Mouse (Mus musculus) forebrain, postnatal 0 days (tissue): Measurements from ENCODE around the gene Syne3. TPM values are rescaled to one million over a fixed set of nuclear protein-coding genes. Genes with fewer than 3 reads are reported as not detected.
A peak's percentile ranks its signal among the peaks of the same experiment; 100 is the strongest.

Source experiments
- ATAC-seq: fragments of 200-750 bp; cut with Nextera tagmentation; 2 replicates; pipeline ENCODE4 v1.8.0; 2017; ENCODE audit warnings: mild to moderate bottlenecking, moderate library complexity
- DNase-seq: peaks from one replicate; pipeline ENCODE4 v3.0.0-alpha.2; 2015
- H3K27ac ChIP-seq: fragments of 300-500 bp; sonication (generic); 2 replicates; pipeline ENCODE4 v1.5.1; 2014; ENCODE audit warnings: low read depth, mild to moderate bottlenecking, antibody characterized with exemption, low read length, moderate library complexity, mixed read lengths
- H3K27me3 ChIP-seq: fragments of 300-500 bp; sonication (generic); 2 replicates; pipeline ENCODE4 v1.6.1; 2014; ENCODE audit warnings: mild to moderate bottlenecking, low read length, mixed read lengths; ENCODE audit not compliant: insufficient read depth
- H3K36me3 ChIP-seq: fragments of 300-500 bp; sonication (generic); 2 replicates; pipeline ENCODE4 v1.6.1; 2014; ENCODE audit warnings: mild to moderate bottlenecking, moderate library complexity; ENCODE audit not compliant: insufficient read depth
- H3K4me1 ChIP-seq: fragments of 300-500 bp; sonication (generic); 2 replicates; pipeline ENCODE4 v1.6.1; 2014; ENCODE audit warnings: antibody characterized with exemption; ENCODE audit not compliant: insufficient read depth
- H3K4me2 ChIP-seq: fragments of 300-500 bp; sonication (generic); 2 replicates; pipeline ENCODE4 v1.6.1; 2014; ENCODE audit warnings: low read depth, mild to moderate bottlenecking, moderate library complexity
- H3K4me3 ChIP-seq: fragments of 300-500 bp; sonication (generic); 2 replicates; pipeline ENCODE4 v1.5.1; 2014; ENCODE audit warnings: low read depth, low read length, mixed read lengths
- H3K9ac ChIP-seq: fragments of 300-500 bp; sonication (generic); 2 replicates; pipeline ENCODE4 v1.6.1; 2014; ENCODE audit warnings: mild to moderate bottlenecking
- H3K9me3 ChIP-seq: fragments of 300-500 bp; sonication (generic); 2 replicates; pipeline ENCODE4 v1.6.1; 2016; ENCODE audit warnings: low read length
- CTCF ChIP-seq: sonication (generic); IDR thresholded peaks from 2 replicates; pipeline ENCODE4 v1.5.1; 2016; ENCODE audit warnings: antibody characterized with exemption, control low read depth, low read depth
- WGBS: fragments of 180-500 bp; shearing (Covaris S2); extraction: QIAGEN DNeasy Blood & Tissue Kit; methylation state at CpG from one replicate; pipeline ENCODE4 v1.1.7; 2014; 5-methylcytosine and 5-hydroxymethylcytosine counted together
- polyA plus RNA-seq: library from polyadenylated mRNA; unstranded; fragments of >200 nt; fragmentation: Nextera tagmentation; extraction: Ambion mirVana; gene quantifications from 2 replicates; pipeline ENCODE4 v1.2.1, GENCODE M21; 2015
- total RNA-seq: library from RNA; depleted of rRNA; stranded (reverse); fragments of >200 nt; gene quantifications from 2 replicates; pipeline ENCODE4 v1.2.3, GENCODE M21; 2014

Syne3 gene
- total and polyA plus RNA-seq, 2 experiments from 2014 or later, result 0.54 to 1.8 TPM

DNA sequence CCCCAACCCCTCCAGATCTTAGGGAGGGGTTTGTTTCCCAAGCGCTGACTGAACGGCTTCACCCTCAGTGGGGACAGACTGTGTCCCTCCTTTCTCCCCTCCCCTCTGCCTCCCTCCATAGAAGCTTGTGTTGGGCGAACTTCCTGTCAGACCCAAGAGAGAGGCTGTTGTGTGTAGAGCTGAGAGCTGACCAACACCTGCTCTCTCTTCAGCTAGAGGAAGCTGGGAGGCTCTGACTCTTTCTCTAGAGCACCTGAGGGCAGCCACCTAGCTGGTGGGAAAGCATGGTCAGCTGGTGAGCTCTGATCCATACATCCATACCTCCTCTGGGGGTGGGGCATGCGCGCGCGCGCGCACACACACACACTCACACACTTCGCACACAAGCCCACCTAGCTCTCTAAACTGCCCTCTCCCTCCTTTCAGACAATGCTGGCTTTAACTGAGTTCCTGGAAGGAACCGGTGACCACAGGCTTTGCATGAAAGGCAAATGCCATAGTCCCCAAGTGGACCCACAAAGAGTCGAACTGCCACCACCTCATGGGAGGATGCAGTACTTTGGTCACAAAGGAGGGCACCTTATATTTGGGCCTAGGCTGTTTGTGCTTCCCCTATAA, 14.2 kb downstream of the Syne3 start:
- H3K27me3 ChIP-seq, result no peaks in the 10 kb centered on the region
- no peak for TF ChIP-seq CTCF
- H3K27ac ChIP-seq, result no peak overlapping the region
- no peak for DNase-seq
- no peak for ATAC-seq
- no peaks in the 10 kb centered on the region for H3K9me3 ChIP-seq
- no peak overlapping the region for H3K4me3 ChIP-seq
- no peak overlapping the region for H3K9ac ChIP-seq
- H3K4me2 ChIP-seq, result no peak overlapping the region
- 92% methylated on average over 12 of the region's 12 CpGs for WGBS
- H3K4me1 ChIP-seq, result no peaks in the 10 kb centered on the region
- no peaks in the 10 kb centered on the region for H3K36me3 ChIP-seq

DNA sequence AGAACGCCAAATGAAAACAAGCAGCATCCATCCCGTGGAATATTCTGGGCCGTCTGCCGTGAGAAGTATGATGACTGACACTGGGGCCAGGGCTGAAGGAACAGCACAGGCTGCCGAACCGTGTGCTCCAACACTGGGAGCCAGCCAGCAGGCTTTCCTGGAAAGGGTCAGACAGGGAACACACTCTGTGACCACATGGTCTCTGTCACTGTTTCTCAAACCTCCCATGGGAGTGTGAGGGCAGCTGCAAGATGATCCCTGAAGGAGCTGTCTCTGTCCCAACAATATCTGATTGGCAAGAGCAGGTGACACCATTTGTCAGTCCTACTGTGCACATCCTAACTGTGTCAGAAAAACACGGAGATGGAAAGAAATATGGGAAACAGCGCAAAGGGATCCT, 16.8 kb downstream of the Syne3 start:
- H3K4me2 ChIP-seq, result no peak overlapping the region
- no peak for TF ChIP-seq CTCF
- no peak overlapping the region for H3K9ac ChIP-seq
- DNase-seq (no peak), ATAC-seq (peak; percentile 29; the same call in 1 of the 2 replicates)
- WGBS, result 76% methylated on average over 8 of the region's 8 CpGs
- H3K27me3 ChIP-seq, result no peaks in the 10 kb centered on the region
- no peak overlapping the region for H3K4me3 ChIP-seq
- H3K36me3 ChIP-seq, result no peaks in the 10 kb centered on the region
- H3K27ac ChIP-seq, result no peak overlapping the region
- no peaks in the 10 kb centered on the region for H3K9me3 ChIP-seq
- no peaks in the 10 kb centered on the region for H3K4me1 ChIP-seq

DNA sequence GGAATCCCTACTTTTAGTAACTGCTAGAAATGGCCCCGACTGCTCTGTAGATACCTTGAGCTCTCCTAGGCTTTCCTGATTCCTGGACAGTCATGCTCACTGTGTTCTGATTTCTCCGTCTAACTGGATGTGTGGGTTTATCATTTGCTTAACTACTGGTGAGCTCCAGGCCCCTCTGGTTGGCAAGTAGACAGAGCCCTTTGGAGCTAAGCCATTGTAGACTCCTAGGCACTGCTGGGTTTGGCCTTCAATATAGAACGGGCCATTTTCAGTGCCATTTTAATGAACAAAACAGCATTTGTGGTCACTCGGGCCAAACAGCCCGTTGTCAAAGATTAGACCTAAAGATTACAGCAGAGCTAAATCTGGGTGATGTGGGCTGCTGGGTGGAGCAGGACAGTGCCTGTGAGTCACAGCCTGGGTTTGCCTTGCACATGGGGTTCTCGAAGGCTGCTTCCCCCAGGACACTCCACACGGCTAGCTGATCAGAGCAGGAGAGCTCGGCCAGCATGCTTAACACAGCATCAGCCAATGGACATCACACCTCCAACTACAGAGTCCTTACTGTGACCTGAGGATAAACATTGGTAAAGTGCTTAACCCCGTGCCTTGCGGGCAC, 17.4 kb downstream of the Syne3 start:
- H3K4me3 ChIP-seq, result no peak overlapping the region
- no peaks in the 10 kb centered on the region for H3K9me3 ChIP-seq
- H3K4me1 ChIP-seq, result no peaks in the 10 kb centered on the region

DNA sequence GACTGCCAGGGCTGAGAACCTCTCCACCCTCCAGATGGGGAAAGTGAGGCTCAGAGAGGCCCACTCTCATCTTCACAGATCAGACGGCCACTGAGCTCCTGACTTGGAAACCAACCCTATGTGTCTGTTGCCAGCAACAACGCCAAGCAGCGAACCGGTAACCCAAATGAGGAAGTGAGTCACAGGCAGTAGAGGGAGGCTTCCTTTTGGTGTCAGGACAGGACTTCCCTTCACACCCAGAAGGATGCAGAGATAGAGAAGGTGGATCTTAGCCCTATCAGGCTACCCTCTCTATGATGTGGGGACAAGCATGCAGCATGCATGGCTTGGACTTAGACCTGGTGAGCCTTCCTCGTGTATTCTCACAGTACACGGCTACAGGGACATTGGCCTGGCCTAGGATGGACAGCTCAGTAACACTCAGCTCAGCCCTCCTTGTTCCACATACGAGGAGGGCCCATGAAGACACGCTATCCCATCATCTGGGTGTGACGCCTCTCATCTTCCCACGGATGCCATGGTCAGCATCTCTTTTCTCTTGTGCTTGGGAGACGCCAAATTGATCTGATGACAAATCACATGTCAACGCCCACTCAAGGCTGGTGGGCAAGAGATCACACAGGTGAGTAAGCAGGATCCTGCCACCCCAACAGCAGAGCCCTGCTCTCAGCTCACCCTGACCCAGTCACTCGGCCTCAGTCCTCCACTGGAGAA, 18.7 kb downstream of the Syne3 start:
- Histone ChIP-seq H3K36me3 (no peaks in the 10 kb centered on the region), H3K4me1 (no peaks in the 10 kb centered on the region), H3K27ac (no peak overlapping the region), H3K9me3 (no peaks in the 10 kb centered on the region), H3K4me2 (no peak overlapping the region), H3K27me3 (no peaks in the 10 kb centered on the region), H3K9ac (no peak overlapping the region), H3K4me3 (no peak overlapping the region)
- ATAC-seq (no peak), DNase-seq (no peak)
- 88% methylated on average over 13 of the region's 13 CpGs for WGBS
- no peak for TF ChIP-seq CTCF

More for the DNA sequence above, 17.4 kb downstream of the Syne3 start:
- H3K27ac ChIP-seq, result no peak overlapping the region
- H3K4me2 ChIP-seq, result no peak overlapping the region
- WGBS, result 80% methylated on average over 10 of the region's 10 CpGs
- TF ChIP-seq CTCF, result no peak
- ATAC-seq (no peak), DNase-seq (no peak)
- no peaks in the 10 kb centered on the region for H3K36me3 ChIP-seq
- H3K27me3 ChIP-seq, result no peaks in the 10 kb centered on the region
- H3K9ac ChIP-seq, result no peak overlapping the region

DNA sequence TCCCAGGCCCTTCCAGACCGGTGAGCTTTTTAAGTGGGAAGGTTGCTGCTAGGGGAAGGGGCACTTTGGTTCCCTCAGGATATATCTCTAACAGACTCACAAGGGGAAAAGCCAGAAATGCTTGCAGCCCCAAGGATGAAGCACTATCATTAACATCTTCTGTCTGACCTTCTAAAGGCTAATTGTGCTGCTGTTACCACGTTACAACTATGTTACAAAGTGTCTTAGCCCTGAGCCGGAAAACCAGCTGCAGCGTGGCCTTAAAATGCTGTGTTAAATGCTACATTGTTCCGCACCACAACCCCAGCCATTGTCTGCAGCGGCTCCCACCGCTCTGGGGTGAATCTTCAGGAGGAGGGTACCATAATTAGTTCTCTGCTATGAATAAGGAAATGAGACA, 21.7 kb downstream of the Syne3 start:
- TF ChIP-seq CTCF, result no peak
- Histone ChIP-seq H3K27ac (no peak overlapping the region), H3K9me3 (no peaks in the 10 kb centered on the region), H3K4me2 (no peak overlapping the region), H3K27me3 (no peaks in the 10 kb centered on the region), H3K4me1 (no peaks in the 10 kb centered on the region), H3K36me3 (no peaks in the 10 kb centered on the region), H3K4me3 (no peak overlapping the region), H3K9ac (no peak overlapping the region)
- DNase-seq (no peak), ATAC-seq (no peak)
- 64% methylated on average over 7 of the region's 7 CpGs for WGBS

DNA sequence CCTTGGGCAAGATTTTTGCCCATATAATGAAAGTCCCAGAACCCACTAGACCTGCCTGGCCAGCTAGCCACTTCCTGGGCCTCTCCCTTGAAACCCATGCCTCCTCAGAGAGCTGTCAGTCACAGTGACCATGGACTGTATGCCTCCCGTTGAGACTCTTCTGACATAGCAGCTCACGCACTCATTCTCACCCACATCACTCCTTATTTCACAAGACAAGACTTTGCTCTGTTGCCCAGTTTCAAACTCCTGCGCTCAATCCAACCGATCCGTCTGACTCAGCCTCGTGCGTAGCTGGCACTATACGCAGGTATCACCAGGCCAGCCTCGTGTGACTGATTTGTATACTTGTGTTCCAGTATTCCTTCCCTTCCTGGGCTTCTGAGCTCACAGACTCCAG, 22.8 kb downstream of the Syne3 start:
- Histone ChIP-seq H3K27ac (no peak overlapping the region), H3K9ac (no peak overlapping the region), H3K4me2 (no peak overlapping the region), H3K9me3 (no peaks in the 10 kb centered on the region), H3K27me3 (no peaks in the 10 kb centered on the region), H3K4me3 (no peak overlapping the region), H3K4me1 (no peaks in the 10 kb centered on the region), H3K36me3 (no peaks in the 10 kb centered on the region)
- 90% methylated on average over 9 of the region's 9 CpGs for WGBS
- no peak for TF ChIP-seq CTCF
- ATAC-seq (no peak), DNase-seq (no peak)

DNA sequence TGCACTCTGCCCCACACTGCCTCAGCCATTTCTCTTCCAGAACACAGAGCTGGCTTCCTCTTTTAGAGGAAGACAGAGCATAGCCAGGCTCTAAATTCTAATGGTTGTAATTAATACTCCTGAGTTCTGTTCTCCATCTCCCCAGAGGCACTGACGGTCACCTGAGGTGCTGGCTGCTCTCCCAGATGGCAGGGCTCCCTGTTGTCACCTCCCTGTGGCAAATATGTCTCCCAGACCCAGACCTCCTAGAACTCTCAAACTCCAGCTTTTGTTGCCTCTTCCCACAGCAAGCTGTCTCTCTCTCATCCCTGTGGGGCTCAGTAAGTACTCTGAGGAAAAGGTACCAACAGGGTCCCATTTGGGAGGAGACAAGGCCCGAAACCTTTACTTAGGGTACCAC, 23.6 kb downstream of the Syne3 start:
- no peak for DNase-seq
- Histone ChIP-seq H3K27me3 (no peaks in the 10 kb centered on the region), H3K4me1 (no peaks in the 10 kb centered on the region), H3K4me3 (no peak overlapping the region), H3K27ac (no peak overlapping the region), H3K9me3 (no peaks in the 10 kb centered on the region), H3K4me2 (no peak overlapping the region), H3K36me3 (no peaks in the 10 kb centered on the region), H3K9ac (no peak overlapping the region)
- ATAC-seq, result no peak
- TF ChIP-seq CTCF, result no peak
- WGBS, result 78% methylated on average over 2 of the region's 2 CpGs
